Mouse (Mus musculus) midbrain, embryonic 16.5 days (tissue): ENCODE results near the gene Slc25a12. TPM values are rescaled to one million over a fixed set of nuclear protein-coding genes. Genes with fewer than 3 reads are reported as not detected.
"Not testable (repeated sequence)": the region's sequence is repeated elsewhere in the genome, so short reads cannot be mapped to it uniquely, and the experiment has no call there.

Source experiments
- ATAC-seq: fragments of 200-750 bp; cut with Nextera tagmentation; 2 replicates; pipeline ENCODE4 v1.8.0; 2017; ENCODE audit warnings: moderate TSS enrichment
- H3K27ac ChIP-seq: fragments of 300-500 bp; sonication (generic); 2 replicates; pipeline ENCODE4 v1.5.1; 2014; ENCODE audit warnings: mild to moderate bottlenecking, low read length, mixed read lengths
- H3K27me3 ChIP-seq: fragments of 300-500 bp; sonication (generic); 2 replicates; pipeline ENCODE4 v1.6.1; 2014; ENCODE audit warnings: low read depth, low read length, mixed read lengths; ENCODE audit not compliant: control insufficient read depth, insufficient read depth
- H3K36me3 ChIP-seq: fragments of 300-500 bp; sonication (generic); 2 replicates; pipeline ENCODE4 v1.6.1; 2014; ENCODE audit warnings: mild to moderate bottlenecking, low read length, moderate library complexity, mixed read lengths; ENCODE audit not compliant: control insufficient read depth, insufficient read depth
- H3K4me1 ChIP-seq: fragments of 300-500 bp; sonication (generic); 2 replicates; pipeline ENCODE4 v1.6.1; 2014; ENCODE audit warnings: mild to moderate bottlenecking, low read length, mixed read lengths; ENCODE audit not compliant: control insufficient read depth, insufficient read depth
- H3K4me2 ChIP-seq: fragments of 300-500 bp; sonication (generic); 2 replicates; pipeline ENCODE4 v1.6.1; 2014; ENCODE audit warnings: mild to moderate bottlenecking, low read length, mixed read lengths
- H3K4me3 ChIP-seq: fragments of 300-500 bp; sonication (generic); 2 replicates; pipeline ENCODE4 v1.5.1; 2014; ENCODE audit warnings: low read depth, mild to moderate bottlenecking, low read length, moderate library complexity, mixed read lengths
- H3K9ac ChIP-seq: fragments of 300-500 bp; sonication (generic); 2 replicates; pipeline ENCODE4 v1.6.1; 2014; ENCODE audit warnings: low read depth, low read length, mixed read lengths
- H3K9me3 ChIP-seq: fragments of 300-500 bp; sonication (generic); replicated peaks from 2 replicates; pipeline ENCODE4 v1.6.1; 2014; ENCODE audit warnings: mild to moderate bottlenecking, low read length, mixed read lengths; ENCODE audit not compliant: control insufficient read depth, poor library complexity, severe bottlenecking
- WGBS: fragments of 180-500 bp; shearing (Covaris S2); extraction: QIAGEN DNeasy Blood & Tissue Kit; methylation state at CpG from one replicate; pipeline ENCODE4 v1.1.7; 2014; 5-methylcytosine and 5-hydroxymethylcytosine counted together
- polyA plus RNA-seq: library from polyadenylated mRNA; unstranded; fragments of >200 nt; fragmentation: Nextera tagmentation; extraction: Ambion mirVana; gene quantifications from 2 replicates; pipeline ENCODE4 v1.2.1, GENCODE M21; 2015

Gene Slc25a12
- polyA plus RNA-seq, 1 experiment from 2014 or later = 114 TPM

GRCm38 (mm10) chr2:71374275-71375155 lies 7.0 kb upstream of the Slc25a12 start:
- no peak overlapping the region for H3K4me3 ChIP-seq
- no peak overlapping the region for H3K4me2 ChIP-seq
- WGBS = 80% methylated on average over 8 of the region's 8 CpGs
- no peaks in the 10 kb centered on the region for H3K27me3 ChIP-seq
- no peak overlapping the region for H3K9ac ChIP-seq
- no peak for ATAC-seq
- H3K36me3 ChIP-seq = no peaks in the 10 kb centered on the region
- H3K4me1 ChIP-seq = no peaks in the 10 kb centered on the region
- H3K27ac ChIP-seq = no peak overlapping the region
- H3K9me3 ChIP-seq = no peaks in the 10 kb centered on the region

- H3K27me3 ChIP-seq, H3K4me2 ChIP-seq, H3K4me1 ChIP-seq, H3K36me3 ChIP-seq, H3K4me3 ChIP-seq, H3K27ac ChIP-seq, H3K9me3 ChIP-seq, H3K9ac ChIP-seq, ATAC-seq: not testable (repeated sequence)
- 93% methylated on average over 4 of the region's 4 CpGs for WGBS
Observed at GRCm38 (mm10) chr2:71372261-71372660, 4.7 kb upstream of the Slc25a12 start.

GRCm38 (mm10) chr2:71371790-71372189 lies 4.2 kb upstream of the Slc25a12 start:
- Histone ChIP-seq H3K27ac (no peak overlapping the region), H3K4me3 (no peak overlapping the region), H3K27me3 (no peaks in the 10 kb centered on the region), H3K36me3 (no peaks in the 10 kb centered on the region), H3K9ac (no peak overlapping the region), H3K4me2 (no peak overlapping the region), H3K4me1 (peaks cover 5% of the 10 kb centered on the region), H3K9me3 (no peaks in the 10 kb centered on the region)
- ATAC-seq = no peak
- 78% methylated on average over 5 of the region's 5 CpGs for WGBS

GRCm38 (mm10) chr2:71368086-71368485 lies 537 bp upstream of the Slc25a12 start:
- Histone ChIP-seq H3K27ac (no peak overlapping the region), H3K9ac (no peak overlapping the region), H3K36me3 (no peaks in the 10 kb centered on the region), H3K4me2 (peak overlapping the region; percentile 77), H3K4me1 (peaks cover 24% of the 10 kb centered on the region), H3K4me3 (peak overlapping the region; percentile 5; the same call in 1 of the 2 replicates), H3K27me3 (no peaks in the 10 kb centered on the region), H3K9me3 (no peaks in the 10 kb centered on the region)
- no peak for ATAC-seq
- 35% methylated on average over 8 of the region's 8 CpGs for WGBS

GRCm38 (mm10) chr2:71366618-71367124 lies 878 bp downstream of the Slc25a12 start:
- Histone ChIP-seq H3K36me3 (no peaks in the 10 kb centered on the region), H3K4me2 (peak overlapping the region; percentile 77), H3K27me3 (no peaks in the 10 kb centered on the region), H3K4me3 (peak overlapping the region; percentile 72), H3K9ac (peak overlapping the region; percentile 91), H3K9me3 (no peaks in the 10 kb centered on the region), H3K4me1 (peaks cover 24% of the 10 kb centered on the region), H3K27ac (peak overlapping the region; percentile 84)
- peak; percentile 11; the same call in 1 of the 2 replicates for ATAC-seq
- WGBS = 18% methylated on average over 9 of the region's 9 CpGs

- no peak for ATAC-seq
- 0 out of 2 replicates have a peak, but pooled peaks cover 6% of the 10 kb centered on the region for H3K36me3 ChIP-seq
- no peak overlapping the region for H3K4me3 ChIP-seq
- no peak overlapping the region for H3K27ac ChIP-seq
- H3K9me3 ChIP-seq = no peaks in the 10 kb centered on the region
- H3K27me3 ChIP-seq = no peaks in the 10 kb centered on the region
- WGBS = 85% methylated on average over 1 of the region's 1 CpGs
- H3K4me2 ChIP-seq = no peak overlapping the region
- H3K9ac ChIP-seq = no peak overlapping the region
- H3K4me1 ChIP-seq = peaks cover 11% of the 10 kb centered on the region
Observed at GRCm38 (mm10) chr2:71360192-71360591, 7.4 kb downstream of the Slc25a12 start.

GRCm38 (mm10) chr2:71358347-71358746 lies 9.2 kb downstream of the Slc25a12 start:
- no peaks in the 10 kb centered on the region for H3K9me3 ChIP-seq
- no peak for ATAC-seq
- 0 out of 2 replicates have a peak, but pooled peaks cover 4% of the 10 kb centered on the region for H3K4me1 ChIP-seq
- no peaks in the 10 kb centered on the region for H3K27me3 ChIP-seq
- H3K9ac ChIP-seq = no peak overlapping the region
- no peak overlapping the region for H3K27ac ChIP-seq
- no peak overlapping the region for H3K4me3 ChIP-seq
- 95% methylated on average over 5 of the region's 5 CpGs for WGBS
- H3K36me3 ChIP-seq = 0 out of 2 replicates have a peak, but pooled peaks cover 6% of the 10 kb centered on the region
- H3K4me2 ChIP-seq = no peak overlapping the region

GRCm38 (mm10) chr2:71354055-71354425 lies 13.5 kb downstream of the Slc25a12 start:
- H3K4me2 ChIP-seq = no peak overlapping the region
- H3K27me3 ChIP-seq = no peaks in the 10 kb centered on the region
- no peaks in the 10 kb centered on the region for H3K9me3 ChIP-seq
- 78% methylated on average over 5 of the region's 5 CpGs for WGBS
- H3K4me3 ChIP-seq = no peak overlapping the region
- 0 out of 2 replicates have a peak, but pooled peaks cover 4% of the 10 kb centered on the region for H3K4me1 ChIP-seq
- H3K36me3 ChIP-seq = 0 out of 2 replicates have a peak, but pooled peaks cover 3% of the 10 kb centered on the region
- H3K9ac ChIP-seq = no peak overlapping the region
- H3K27ac ChIP-seq = no peak overlapping the region
- ATAC-seq = no peak
